Mouse (Mus musculus): ENCODE results near the gene Wfdc11. TPM values are rescaled to one million over a fixed set of nuclear protein-coding genes. Genes with fewer than 3 reads are reported as not detected.

The Wfdc11 gene
- polyA plus RNA-seq, 1 experiment = not detected

- WGBS = 17% methylated on average over 11 of the region's 11 CpGs
- Histone ChIP-seq H3K27me3 (ENCODE audit: control insufficient read depth, insufficient read depth, low read length) (no peaks in the 10 kb centered on the region), H3K27ac (ENCODE audit: control insufficient read depth, insufficient read depth, low read length) (no peak within 1 kb of the TSS), H3K4me3 (ENCODE audit: control insufficient read depth, insufficient read depth, low read length) (no peak within 1 kb of the TSS), H3K36me3 (ENCODE audit: control insufficient read depth, insufficient read depth, low read length) (no peaks in the 10 kb centered on the region), H3K4me1 (replicated peaks; ENCODE audit: control insufficient read depth, insufficient read depth, low read length) (no peaks in the 10 kb centered on the region)
- peak; percentile 58 for DNase-seq
- peak; percentile 75; the same call in 1 of the 2 replicates for TF ChIP-seq CTCF (IDR thresholded peaks at IDR 0.05; ENCODE audit: borderline replicate concordance, control insufficient read depth, extremely low read depth, insufficient read depth, low read length, poor library complexity)
- no peak for TF ChIP-seq POLR2A (IDR thresholded peaks at IDR 0.05; ENCODE audit: control insufficient read depth, extremely low read depth, insufficient read depth, low read length, poor library complexity)
Observed at GRCm38 (mm10) chr2:164655858-164656257, 18.0 kb downstream of the Wfdc11 start, which contains the start of gene Wfdc10. Wfdc10 (plus strand) TSS chr2:164656046.

- no peak overlapping the region for H3K27ac ChIP-seq (ENCODE audit: control insufficient read depth, insufficient read depth, low read length)
- 91% methylated on average over 13 of the region's 13 CpGs for WGBS
- H3K4me1 ChIP-seq (replicated peaks; ENCODE audit: control insufficient read depth, insufficient read depth, low read length) = no peaks in the 10 kb centered on the region
- no peak overlapping the region for H3K4me3 ChIP-seq (ENCODE audit: control insufficient read depth, insufficient read depth, low read length)
- DNase-seq = no peak
- TF ChIP-seq CTCF (IDR thresholded peaks at IDR 0.05; ENCODE audit: borderline replicate concordance, control insufficient read depth, extremely low read depth, insufficient read depth, low read length, poor library complexity) (no peak), POLR2A (IDR thresholded peaks at IDR 0.05; ENCODE audit: control insufficient read depth, extremely low read depth, insufficient read depth, low read length, poor library complexity) (no peak)
- H3K36me3 ChIP-seq (ENCODE audit: control insufficient read depth, insufficient read depth, low read length) = no peaks in the 10 kb centered on the region
- no peaks in the 10 kb centered on the region; the same call in 1 of the 2 replicates for H3K27me3 ChIP-seq (ENCODE audit: control insufficient read depth, insufficient read depth, low read length)
Observed at GRCm38 (mm10) chr2:164641881-164642673, 31.8 kb downstream of the Wfdc11 start.

- no peak for DNase-seq
- WGBS = 14% methylated on average over 7 of the region's 7 CpGs
- no peak for TF ChIP-seq CTCF (IDR thresholded peaks at IDR 0.05; ENCODE audit: borderline replicate concordance, control insufficient read depth, extremely low read depth, insufficient read depth, low read length, poor library complexity)
- no peak for TF ChIP-seq POLR2A (IDR thresholded peaks at IDR 0.05; ENCODE audit: control insufficient read depth, extremely low read depth, insufficient read depth, low read length, poor library complexity)
Observed at GRCm38 (mm10) chr2:164641129-164641528, 32.8 kb downstream of the Wfdc11 start.

GRCm38 (mm10) chr2:164638696-164639095 is 35.2 kb downstream of the Wfdc11 start, which contains the start of gene Wfdc16:
Wfdc16 (minus strand) TSS chr2:164638796.
- H3K4me3 ChIP-seq (ENCODE audit: control insufficient read depth, insufficient read depth, low read length) = no peak within 1 kb of the TSS

More at GRCm38 (mm10) chr2:164641129-164641528, 32.8 kb downstream of the Wfdc11 start:
- H3K36me3 ChIP-seq (ENCODE audit: control insufficient read depth, insufficient read depth, low read length) = no peaks in the 10 kb centered on the region
- H3K27me3 ChIP-seq (ENCODE audit: control insufficient read depth, insufficient read depth, low read length) = no peaks in the 10 kb centered on the region; the same call in 1 of the 2 replicates
- H3K4me3 ChIP-seq (ENCODE audit: control insufficient read depth, insufficient read depth, low read length) = no peak overlapping the region
- no peaks in the 10 kb centered on the region for H3K4me1 ChIP-seq (replicated peaks; ENCODE audit: control insufficient read depth, insufficient read depth, low read length)
- H3K27ac ChIP-seq (ENCODE audit: control insufficient read depth, insufficient read depth, low read length) = no peak overlapping the region; the same call in 1 of the 2 replicates

GRCm38 (mm10) chr2:164635266-164635665 is 38.6 kb downstream of the Wfdc11 start:
- no peaks in the 10 kb centered on the region for H3K36me3 ChIP-seq (ENCODE audit: control insufficient read depth, insufficient read depth, low read length)
- no peak for TF ChIP-seq POLR2A (IDR thresholded peaks at IDR 0.05; ENCODE audit: control insufficient read depth, extremely low read depth, insufficient read depth, low read length, poor library complexity)
- no peaks in the 10 kb centered on the region; the same call in 1 of the 2 replicates for H3K27me3 ChIP-seq (ENCODE audit: control insufficient read depth, insufficient read depth, low read length)
- H3K4me1 ChIP-seq (replicated peaks; ENCODE audit: control insufficient read depth, insufficient read depth, low read length) = no peaks in the 10 kb centered on the region
- no peak overlapping the region for H3K27ac ChIP-seq (ENCODE audit: control insufficient read depth, insufficient read depth, low read length)
- H3K4me3 ChIP-seq (ENCODE audit: control insufficient read depth, insufficient read depth, low read length) = no peak overlapping the region
- WGBS = 93% methylated on average over 9 of the region's 9 CpGs
- no peak for DNase-seq

More at GRCm38 (mm10) chr2:164638696-164639095, 35.2 kb downstream of the Wfdc11 start, which contains the start of gene Wfdc16:
- H3K4me1 ChIP-seq (replicated peaks; ENCODE audit: control insufficient read depth, insufficient read depth, low read length) = no peaks in the 10 kb centered on the region
- DNase-seq = no peak
- 99% methylated on average over 3 of the region's 3 CpGs for WGBS
- no peaks in the 10 kb centered on the region; the same call in 1 of the 2 replicates for H3K27me3 ChIP-seq (ENCODE audit: control insufficient read depth, insufficient read depth, low read length)
- TF ChIP-seq CTCF (IDR thresholded peaks at IDR 0.05; ENCODE audit: borderline replicate concordance, control insufficient read depth, extremely low read depth, insufficient read depth, low read length, poor library complexity) (no peak), POLR2A (IDR thresholded peaks at IDR 0.05; ENCODE audit: control insufficient read depth, extremely low read depth, insufficient read depth, low read length, poor library complexity) (no peak)
- no peak within 1 kb of the TSS for H3K27ac ChIP-seq (ENCODE audit: control insufficient read depth, insufficient read depth, low read length)
- H3K36me3 ChIP-seq (ENCODE audit: control insufficient read depth, insufficient read depth, low read length) = no peaks in the 10 kb centered on the region

- Histone ChIP-seq H3K27me3 (ENCODE audit: control insufficient read depth, insufficient read depth, low read length) (no peaks in the 10 kb centered on the region), H3K36me3 (ENCODE audit: control insufficient read depth, insufficient read depth, low read length) (no peaks in the 10 kb centered on the region), H3K4me1 (replicated peaks; ENCODE audit: control insufficient read depth, insufficient read depth, low read length) (no peaks in the 10 kb centered on the region), H3K4me3 (ENCODE audit: control insufficient read depth, insufficient read depth, low read length) (no peak overlapping the region), H3K27ac (ENCODE audit: control insufficient read depth, insufficient read depth, low read length) (no peak overlapping the region)
- TF ChIP-seq CTCF (IDR thresholded peaks at IDR 0.05; ENCODE audit: borderline replicate concordance, control insufficient read depth, extremely low read depth, insufficient read depth, low read length, poor library complexity) = no peak
- no peak for TF ChIP-seq POLR2A (IDR thresholded peaks at IDR 0.05; ENCODE audit: control insufficient read depth, extremely low read depth, insufficient read depth, low read length, poor library complexity)
- no peak for DNase-seq
- WGBS = 74% methylated on average over 4 of the region's 4 CpGs
Observed at GRCm38 (mm10) chr2:164621775-164622174, 52.1 kb downstream of the Wfdc11 start.

Data from thymus, adult 2 months (tissue).